Mouse (Mus musculus) embryonic fibroblast, embryonic 13.5 days (primary cell): Measurements from ENCODE around the gene Aadacl4.

Source experiments
- CTCF ChIP-seq: IDR thresholded peaks from 2 replicates; pipeline ENCODE4 v1.5.1; 2011; ENCODE audit warnings: mild to moderate bottlenecking, control low read depth, low read length, moderate library complexity, borderline replicate concordance; ENCODE audit not compliant: insufficient read depth
- POLR2A ChIP-seq: IDR thresholded peaks from 2 replicates; pipeline ENCODE4 v1.6.1; 2011; ENCODE audit warnings: low read depth, mild to moderate bottlenecking, control low read depth, low read length, moderate library complexity

- no peak for TF ChIP-seq CTCF
- TF ChIP-seq POLR2A = no peak
Measured at GRCm38 (mm10) chr4:144565034-144565433, 48.5 kb upstream of the Aadacl4 start, which contains the start of gene Gm13124.
